Mouse (Mus musculus): Measurements from ENCODE around the gene Adgrl3.

Adgrl3 gene

GRCm38 (mm10) chr5:81653941-81654340 is 634.0 kb downstream of the Adgrl3 start:
- DNase-seq (ENCODE audit: low read depth, low spot score), result no peak

GRCm38 (mm10) chr5:81661611-81662390 is 641.9 kb downstream of the Adgrl3 start:
- no peak for DNase-seq (ENCODE audit: low read depth, low spot score)

- no peak for DNase-seq (ENCODE audit: low read depth, low spot score)
These were observed 651.1 kb downstream of the Adgrl3 start for GRCm38 (mm10) chr5:81671025-81671424.

DNA sequence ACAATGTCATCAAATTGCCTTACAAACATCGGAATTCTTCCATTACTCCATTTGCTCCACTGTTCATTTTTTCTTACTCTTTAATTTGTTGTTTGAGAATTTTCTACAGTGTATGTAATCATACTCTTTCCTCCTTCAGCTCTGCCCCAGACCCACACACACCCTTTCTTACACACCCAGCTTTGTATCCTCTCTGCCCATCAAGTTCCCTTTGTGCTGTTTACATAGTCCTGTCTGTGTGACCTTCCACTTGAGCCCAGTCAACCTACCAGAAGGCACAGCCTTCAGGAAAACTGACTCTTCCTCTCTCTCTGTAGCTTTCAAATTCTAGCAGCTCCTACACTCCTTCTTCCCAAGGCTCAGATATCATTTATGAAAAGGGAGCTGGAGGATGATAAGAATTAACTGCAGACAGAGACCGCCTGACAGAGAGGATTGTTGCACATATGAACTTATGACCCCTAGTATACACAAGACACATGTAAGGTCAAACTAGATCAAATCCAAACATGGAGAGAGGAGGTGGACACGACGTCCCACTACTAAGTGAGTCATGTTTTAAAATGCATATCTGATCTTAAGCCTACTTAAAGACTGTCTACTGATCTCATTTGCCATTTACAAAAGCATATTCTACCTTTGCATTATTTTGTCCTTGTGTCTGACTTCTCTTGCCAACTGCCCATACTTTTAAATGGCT is 654.5 kb downstream of the Adgrl3 start:
- DNase-seq (ENCODE audit: low read depth, low spot score), result no peak

DNA sequence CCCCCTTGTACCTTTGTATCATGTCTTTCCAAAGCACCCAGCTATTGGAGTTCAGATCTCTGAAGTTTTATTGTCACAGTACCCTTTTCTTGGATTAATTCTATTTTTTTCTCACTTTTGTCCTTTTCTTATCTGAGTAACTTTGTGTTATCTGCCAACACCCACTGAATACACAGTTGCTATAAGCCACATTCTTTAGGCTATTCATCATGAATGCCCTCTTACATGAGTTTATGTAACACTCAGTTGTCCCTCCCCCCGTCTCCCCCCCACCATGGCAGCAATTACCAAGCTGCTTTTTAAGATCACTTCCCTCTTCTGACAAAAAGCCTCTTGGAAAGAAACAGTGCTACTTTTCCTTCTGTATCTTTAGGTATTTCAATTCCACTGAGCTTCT is 655.0 kb downstream of the Adgrl3 start:
- DNase-seq (ENCODE audit: low read depth, low spot score), result no peak

- no peak for DNase-seq (ENCODE audit: low read depth, low spot score)
These were observed 657.0 kb downstream of the Adgrl3 start for GRCm38 (mm10) chr5:81676896-81677295.

DNA sequence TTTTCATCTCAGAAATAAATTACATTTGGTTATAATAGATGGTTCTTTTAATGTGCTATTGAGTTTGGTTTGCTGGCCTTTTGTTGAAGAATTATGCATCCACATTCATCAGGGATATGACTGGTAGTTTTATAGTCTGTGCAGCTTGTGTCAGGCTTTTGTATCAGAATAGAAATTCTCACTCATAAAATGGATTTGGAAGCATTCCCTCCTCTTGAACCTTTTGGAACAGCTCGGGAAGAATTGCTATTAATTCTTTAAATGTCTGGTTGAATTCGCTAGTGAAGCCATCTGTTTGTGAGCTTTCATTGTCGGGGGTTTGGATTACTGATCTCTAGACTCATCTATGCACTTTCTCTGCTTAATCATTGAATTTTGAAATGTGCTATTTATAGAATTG is 666.3 kb downstream of the Adgrl3 start:
- DNase-seq (ENCODE audit: low read depth, low spot score), result no peak

GRCm38 (mm10) chr5:81686845-81687244 is 666.9 kb downstream of the Adgrl3 start:
- no peak for DNase-seq (ENCODE audit: low read depth, low spot score)

DNA sequence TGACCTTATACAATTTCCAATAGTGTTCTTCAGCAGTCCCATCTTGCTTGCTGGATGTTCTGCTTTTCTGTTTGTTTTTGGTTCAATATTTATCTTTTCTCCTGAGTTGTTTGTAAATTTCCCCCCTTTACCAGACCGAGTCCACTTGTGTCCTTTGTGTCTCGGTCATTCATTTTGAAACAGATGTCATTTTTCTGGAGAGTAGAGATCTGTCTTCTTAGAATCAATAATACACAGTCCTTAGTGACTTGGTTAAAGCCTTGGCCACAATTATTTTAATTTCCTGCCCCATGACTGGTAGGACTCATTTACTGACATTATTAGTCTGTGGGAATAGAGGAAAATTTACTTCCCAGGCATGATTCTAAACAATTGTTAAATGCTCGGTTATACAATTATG is 709.7 kb downstream of the Adgrl3 start:
- no peak for DNase-seq (ENCODE audit: low read depth, low spot score)

GRCm38 (mm10) chr5:81736008-81736407 is 716.1 kb downstream of the Adgrl3 start:
- no peak for DNase-seq (ENCODE audit: low read depth, low spot score)

DNA sequence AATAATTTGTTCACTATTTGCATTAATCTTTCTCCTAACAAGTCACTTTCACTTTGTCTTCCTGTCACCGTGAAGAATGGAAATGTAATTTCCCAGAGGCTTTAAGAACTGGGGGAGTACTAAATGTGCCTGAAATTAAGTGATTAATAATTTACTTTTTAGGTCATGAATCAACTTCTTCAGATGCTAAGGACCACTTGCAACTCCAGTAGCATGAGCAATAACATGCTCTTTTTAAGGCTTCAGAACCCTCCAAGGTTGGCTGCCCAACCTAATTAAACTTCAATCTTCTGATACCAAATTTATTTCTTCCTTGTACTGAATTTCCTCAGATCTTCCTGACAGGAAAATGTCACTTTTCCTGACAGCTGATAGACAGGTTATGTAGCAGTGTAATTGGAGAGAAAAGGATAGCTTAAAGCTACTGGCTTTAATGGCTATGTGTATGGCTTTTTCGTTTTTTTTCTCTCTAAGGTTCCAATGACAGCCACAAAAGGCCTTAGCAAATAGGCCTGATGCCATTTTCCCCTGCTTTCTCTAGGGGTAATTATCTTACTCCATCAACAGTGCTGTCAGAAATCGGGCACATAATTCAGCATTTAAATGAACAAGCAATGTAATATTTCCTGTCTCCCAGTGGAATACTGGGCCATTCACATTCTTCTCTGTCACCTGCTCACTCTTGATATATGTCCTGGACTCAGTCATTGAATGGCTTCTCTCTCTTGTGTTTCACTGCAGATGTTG is 718.5 kb downstream of the Adgrl3 start:
- DNase-seq (ENCODE audit: low read depth, low spot score), result no peak

DNA sequence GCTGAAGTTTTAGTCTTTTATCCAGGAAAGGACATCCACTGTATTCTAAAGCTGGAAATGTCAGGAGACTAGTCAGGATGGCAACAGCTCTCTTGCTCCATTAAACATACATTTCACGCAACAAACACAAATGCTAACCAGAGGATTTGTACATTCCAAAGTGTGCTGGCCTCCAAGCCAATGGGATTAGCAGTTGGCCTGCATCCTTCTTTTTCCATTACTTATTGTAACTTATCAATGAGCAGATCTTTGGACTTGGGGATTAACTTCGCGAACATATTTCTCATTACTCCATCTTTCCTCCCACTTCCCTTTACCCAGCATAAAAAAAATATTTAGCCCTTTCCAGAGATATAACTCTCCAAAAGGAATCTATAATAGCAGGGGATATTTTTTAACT is 732.5 kb downstream of the Adgrl3 start:
- DNase-seq (ENCODE audit: low read depth, low spot score), result no peak

DNA sequence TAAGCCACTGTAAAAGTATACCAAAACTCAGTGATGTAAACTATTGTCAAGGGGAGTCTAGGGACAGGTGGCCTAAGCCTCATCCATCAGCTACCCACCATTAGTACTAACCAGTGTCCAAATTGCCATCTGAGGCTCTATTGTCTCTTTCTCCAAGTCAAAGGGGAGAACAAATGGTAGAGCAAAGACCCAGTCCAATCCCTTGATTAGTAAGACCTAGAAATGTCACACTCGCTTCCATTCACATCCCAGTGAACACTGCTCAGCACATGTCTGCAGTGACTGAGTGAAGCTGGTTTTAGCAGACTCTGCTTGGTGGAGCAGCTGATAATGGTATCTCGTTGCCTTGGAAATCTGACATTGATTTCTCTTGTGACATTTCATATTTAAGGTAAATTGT is 735.8 kb downstream of the Adgrl3 start:
- no peak for DNase-seq (ENCODE audit: low read depth, low spot score)

- no peak for DNase-seq (ENCODE audit: low read depth, low spot score)
These were observed 737.3 kb downstream of the Adgrl3 start for GRCm38 (mm10) chr5:81757093-81757725.

DNA sequence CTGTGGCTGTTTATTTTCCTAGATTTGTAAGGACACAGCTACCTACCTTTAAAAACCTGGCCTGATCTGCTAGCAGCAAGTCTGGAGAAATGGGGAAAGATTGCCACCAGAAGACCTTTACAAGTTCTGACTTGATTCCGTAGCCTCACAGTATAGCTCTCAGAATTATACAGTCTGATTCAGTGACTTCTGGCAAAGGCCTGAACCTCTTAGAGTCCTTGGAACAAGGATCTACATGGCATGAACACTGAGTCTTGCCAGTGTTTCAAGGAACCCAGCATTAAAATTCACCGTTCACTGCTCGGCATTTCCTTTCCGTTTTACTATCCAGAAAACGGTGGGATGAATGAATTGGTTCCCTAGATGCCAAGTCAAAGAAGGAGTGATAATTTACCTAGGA is 756.3 kb downstream of the Adgrl3 start:
- DNase-seq (ENCODE audit: low read depth, low spot score), result no peak

DNA sequence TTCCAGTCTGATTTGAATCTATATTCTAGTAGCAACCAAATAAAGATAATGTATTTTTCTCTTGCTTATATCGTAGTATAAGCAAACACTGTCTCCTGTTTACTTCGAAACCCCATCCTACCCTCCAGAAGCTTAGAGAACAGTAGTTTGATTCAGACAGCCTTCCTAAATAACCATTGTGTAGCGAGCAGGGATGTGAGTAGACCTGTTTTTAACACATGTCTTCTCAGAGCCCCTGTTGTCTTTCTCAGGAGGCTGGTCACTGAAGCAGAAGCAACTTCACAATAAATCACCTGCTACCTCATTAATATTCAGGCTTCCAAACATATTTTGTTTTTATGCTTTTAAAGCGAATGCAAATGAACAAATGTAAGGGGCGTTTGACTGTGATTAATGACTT is 756.8 kb downstream of the Adgrl3 start:
- no peak for DNase-seq (ENCODE audit: low read depth, low spot score)

- DNase-seq (ENCODE audit: low read depth, low spot score), result no peak
These were observed 764.8 kb downstream of the Adgrl3 start for GRCm38 (mm10) chr5:81784770-81785169.

DNA sequence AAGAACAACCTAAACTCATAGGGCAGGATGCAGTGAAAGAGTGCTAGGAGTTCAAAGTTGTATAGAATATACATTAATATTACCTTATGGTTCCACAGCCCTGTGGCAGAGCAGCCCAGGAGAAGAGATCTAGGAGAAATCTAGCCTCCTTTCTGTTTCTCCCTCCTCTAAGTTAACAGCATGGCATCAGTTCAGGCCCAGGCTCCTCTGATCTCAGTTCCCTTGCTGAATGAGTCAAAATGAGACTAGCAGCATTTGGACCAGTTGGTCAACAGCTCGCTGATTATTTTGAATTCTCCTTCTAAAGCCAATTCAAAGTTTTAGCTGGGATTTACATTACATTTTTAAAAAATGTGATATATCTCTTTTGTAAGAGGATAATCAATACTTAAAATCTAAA is 770.8 kb downstream of the Adgrl3 start:
- DNase-seq (ENCODE audit: low read depth, low spot score), result no peak

DNA sequence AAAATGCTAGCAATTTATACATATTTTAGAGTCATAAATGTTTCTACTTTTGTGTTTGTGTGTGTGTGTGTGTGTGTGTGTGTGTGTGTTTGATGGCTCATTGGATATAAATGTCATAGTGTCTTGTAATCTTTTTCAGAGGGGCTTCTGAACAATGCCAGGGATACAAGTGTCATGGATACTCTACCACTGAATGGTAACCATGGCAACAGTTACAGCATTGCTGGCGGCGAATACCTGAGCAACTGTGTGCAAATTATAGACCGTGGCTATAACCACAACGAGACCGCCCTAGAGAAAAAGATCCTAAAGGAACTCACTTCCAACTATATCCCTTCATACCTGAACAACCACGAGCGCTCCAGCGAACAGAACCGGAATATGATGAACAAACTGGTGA is 774.2 kb downstream of the Adgrl3 start:
- DNase-seq (ENCODE audit: low read depth, low spot score), result no peak

- DNase-seq (ENCODE audit: low read depth, low spot score), result no peak
These were observed 774.7 kb downstream of the Adgrl3 start for GRCm38 (mm10) chr5:81794601-81795000.

GRCm38 (mm10) chr5:81796128-81796527 is 776.2 kb downstream of the Adgrl3 start:
- DNase-seq (ENCODE audit: low read depth, low spot score), result no peak

- DNase-seq (ENCODE audit: low read depth, low spot score), result no peak
These were observed 791.0 kb downstream of the Adgrl3 start for GRCm38 (mm10) chr5:81810966-81811365.
